Mouse (Mus musculus) stomach, adult 2 months (tissue): ENCODE data around the gene Mrpl40. TPM values are rescaled to one million over a fixed set of nuclear protein-coding genes. Genes with fewer than 3 reads are reported as not detected.

Source experiments
- polyA plus RNA-seq: library from polyadenylated mRNA; depleted of rRNA; stranded (reverse); fragments of >200 nt; gene quantifications from 2 replicates; pipeline ENCODE4 v1.2.3, GENCODE M21; 2012; rRNA removed

Mrpl40 gene
- 3.9 and 6.1 TPM in 2 replicates for polyA plus RNA-seq

DNA sequence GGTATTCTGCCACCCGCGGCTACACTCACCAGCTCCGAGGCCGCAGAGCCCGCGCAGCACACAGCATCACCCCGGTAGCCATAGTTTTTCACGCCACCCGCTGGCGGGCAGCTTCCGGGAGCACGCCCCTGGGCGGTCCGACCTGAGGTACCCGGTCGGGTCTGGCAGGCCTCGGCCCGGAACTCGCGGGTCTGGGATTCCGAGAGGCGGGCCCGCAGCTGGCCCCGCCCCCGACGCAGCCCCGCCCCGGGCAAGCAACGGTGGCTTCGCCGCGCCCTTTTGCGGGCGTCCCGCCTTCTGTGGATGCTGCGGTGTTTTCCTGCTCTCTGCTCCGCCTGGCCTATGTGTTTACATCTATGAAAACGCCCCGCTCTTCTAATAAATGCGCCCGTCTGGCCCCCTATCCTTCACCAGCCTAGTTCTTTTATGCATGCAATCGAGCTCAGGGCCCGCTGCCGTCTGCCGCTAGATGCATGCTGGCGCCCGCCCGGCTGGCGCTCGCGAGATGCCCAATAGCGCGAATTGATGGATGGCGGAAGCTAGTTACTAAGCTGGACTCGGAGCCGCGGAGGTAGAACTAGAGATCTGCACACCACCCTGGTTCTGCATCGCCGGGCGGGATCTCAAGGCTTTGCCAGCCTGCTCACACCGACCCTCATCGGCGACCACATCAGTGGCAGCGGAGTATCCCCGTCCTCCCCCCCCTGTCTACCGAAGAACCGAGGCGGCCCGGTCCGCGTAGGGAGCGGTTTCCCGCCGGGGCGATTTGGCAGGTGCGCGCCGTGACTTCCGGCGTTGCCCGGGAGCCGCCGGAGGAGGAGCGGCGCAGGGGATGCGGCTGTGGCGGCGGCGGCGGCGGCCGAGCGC lies at the start of gene Mrpl40, which contains the start of gene Hira:
Mrpl40 (minus strand) TSS at position 421 of the 867 bp plus-strand sequence.
Hira (plus strand) TSS at position 596 of the 867 bp plus-strand sequence.

DNA sequence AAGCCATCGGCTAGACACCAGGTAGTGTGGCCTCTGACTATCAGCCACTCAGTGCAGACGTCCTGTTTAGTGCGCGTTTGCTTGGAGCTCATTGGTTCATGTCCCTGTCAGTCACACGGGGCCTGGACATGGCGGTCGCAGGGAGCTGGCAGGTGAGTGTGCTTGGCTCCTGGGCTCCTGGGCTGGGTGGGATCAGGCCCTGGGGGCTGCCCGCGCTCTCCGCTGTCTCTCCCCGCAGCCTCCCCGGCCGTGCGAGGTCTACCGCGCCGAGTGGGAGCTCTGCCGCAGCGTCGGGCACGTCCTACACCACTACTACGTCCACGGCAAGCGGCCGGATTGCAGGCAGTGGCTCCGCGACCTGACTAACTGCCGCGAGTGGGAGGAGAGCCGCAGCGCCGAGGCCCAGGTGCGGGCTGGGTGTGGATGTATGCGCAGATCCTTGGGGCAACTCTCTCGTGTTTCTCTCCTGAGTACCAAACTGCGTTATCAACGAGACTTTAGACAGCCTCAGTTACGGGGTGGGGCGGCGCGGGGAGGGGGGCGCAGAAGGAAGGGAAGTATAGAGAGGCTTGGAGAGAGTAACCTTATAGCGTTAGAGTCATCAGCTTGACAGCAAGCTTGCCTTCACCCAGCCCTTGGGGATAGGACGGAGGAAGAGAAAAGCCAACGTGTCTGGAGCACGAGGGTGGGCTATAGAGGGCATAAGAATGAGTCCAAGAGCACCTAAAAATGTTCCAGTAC lies 40.0 kb downstream of the Mrpl40 start, which contains the start of the genes 2510002D24Rik and Gm28539:
2510002D24Rik (plus strand) TSS at position 111 of the 741 bp plus-strand sequence.
Gm28539 (plus strand) TSS at position 117 of the 741 bp plus-strand sequence.

Other genes starting within 250 kb of the Mrpl40 start
- gene Sept5, start 246.9 kb downstream of the Mrpl40 start, polyA plus RNA-seq: 16.4 and 21.1 TPM in 2 replicates
- gene Cldn5, start 100.0 kb downstream of the Mrpl40 start, polyA plus RNA-seq: 9.7 and 16.2 TPM in 2 replicates
- gene Ufd1, start 65.1 kb downstream of the Mrpl40 start, polyA plus RNA-seq: 6.8 and 11.2 TPM in 2 replicates
- 2.9 and 3.3 TPM in 2 replicates for gene Cdc45, start 64.9 kb downstream of the Mrpl40 start, polyA plus RNA-seq
- 32.1 and 34.5 TPM in 2 replicates for gene 2510002D24Rik, start 40.3 kb downstream of the Mrpl40 start, polyA plus RNA-seq
- gene Gm28539, start 40.3 kb downstream of the Mrpl40 start, polyA plus RNA-seq: 0.82 TPM in 1 of 2 replicates, not detected in the other
- 26.3 and 28.1 TPM in 2 replicates for gene Hira, start 175 bp upstream of the Mrpl40 start, polyA plus RNA-seq